ENCODE assay signal across 32 mouse cellular contexts in genomic region chr10:45123011-45123410, GRCm38 (mm10). TPM values are rescaled to one million over a fixed set of nuclear protein-coding genes. Genes with fewer than 3 reads are reported as not detected.
DNase-seq lines count a peak whose midpoint lies in the region; ATAC-seq and TF ChIP-seq lines count a peak whose summit lies in the region.
"Had no signal": no experiment of that assay in that cellular context is flagged by ENCODE, and none has a peak within 500 bp of the region (broad histone marks: within the 10 kb centered on the region; RNA-seq: fewer than 3 reads in every experiment).

No protein-coding gene starts in this region.

- TF ChIP-seq CTCF in heart, postnatal 0 days (IDR thresholded peaks at IDR 0.05; ENCODE audit: low read depth): no peak

- H3K36me3 ChIP-seq in heart, embryonic 12.5 days: peaks cover 69% of the 10 kb centered on the region
- H3K36me3 ChIP-seq in heart, postnatal 0 days (replicated peaks; ENCODE audit: control insufficient read depth, insufficient read depth, low read length): peaks cover 52% of the 10 kb centered on the region
- H3K36me3 ChIP-seq in embryonic facial prominence, embryonic 10.5 days (replicated peaks): peaks cover 99% of the 10 kb centered on the region

- no peak overlapping the region for H3K9ac ChIP-seq in heart, embryonic 12.5 days
- H3K9ac ChIP-seq in heart, postnatal 0 days (replicated peaks; ENCODE audit: low read depth, low read length): peak overlapping the region; percentile 37; the same call in 1 of the 2 replicates
- H3K9ac ChIP-seq: embryonic facial prominence, embryonic 15.5 days; forebrain, embryonic 12.5 days; forebrain, postnatal 0 days; hindbrain, embryonic 12.5 days; intestine, embryonic 15.5 days; liver, embryonic 14.5 days; midbrain, embryonic 15.5 days; neural tube, embryonic 15.5 days had no signal

- 0 out of 2 replicates have a peak, but pooled peaks have one; percentile 10 for TF ChIP-seq EP300 in heart, postnatal 0 days (IDR thresholded peaks at IDR 0.05; ENCODE audit: low read depth)

- intact Hi-C loops in heart, postnatal 25 days (cut with DNase I): no loop called here

- no peaks in the 10 kb centered on the region for H3K27me3 ChIP-seq in heart, embryonic 12.5 days (replicated peaks)
- no peaks in the 10 kb centered on the region for H3K27me3 ChIP-seq in heart, postnatal 0 days (ENCODE audit: control insufficient read depth, insufficient read depth, low read length)
- no peaks in the 10 kb centered on the region for H3K27me3 ChIP-seq in embryonic facial prominence, embryonic 10.5 days (replicated peaks; ENCODE audit: low read depth, poor library complexity, severe bottlenecking)
- H3K27me3 ChIP-seq: embryonic facial prominence, embryonic 15.5 days; forebrain, embryonic 12.5 days; hindbrain, embryonic 12.5 days; intestine, embryonic 15.5 days; midbrain, embryonic 15.5 days; neural tube, embryonic 15.5 days had no signal

- WGBS in heart, embryonic 12.5 days: 38% methylated on average over 6 of the region's 6 CpGs
- 25% methylated on average over 6 of the region's 6 CpGs for WGBS in heart, postnatal 0 days
- 78% methylated on average over 6 of the region's 6 CpGs for WGBS in embryonic facial prominence, embryonic 10.5 days

- H3K9me3 ChIP-seq in heart, embryonic 12.5 days (replicated peaks): no peaks in the 10 kb centered on the region
- no peaks in the 10 kb centered on the region for H3K9me3 ChIP-seq in heart, postnatal 0 days (replicated peaks; ENCODE audit: control insufficient read depth, low read length)
- H3K9me3 ChIP-seq in embryonic facial prominence, embryonic 10.5 days: no peaks in the 10 kb centered on the region
- H3K9me3 ChIP-seq: embryonic facial prominence, embryonic 15.5 days; forebrain, embryonic 12.5 days; hindbrain, embryonic 12.5 days; intestine, embryonic 15.5 days; midbrain, embryonic 10.5 days; midbrain, embryonic 15.5 days; neural tube, embryonic 15.5 days had no signal

- peaks cover 36% of the 10 kb centered on the region for H3K4me1 ChIP-seq in heart, embryonic 12.5 days (replicated peaks)
- H3K4me1 ChIP-seq in heart, postnatal 0 days (ENCODE audit: control insufficient read depth, insufficient read depth): peaks cover 17% of the 10 kb centered on the region
- no peaks in the 10 kb centered on the region for H3K4me1 ChIP-seq in embryonic facial prominence, embryonic 10.5 days
- H3K4me1 ChIP-seq: embryonic facial prominence, embryonic 15.5 days; forebrain, embryonic 12.5 days; hindbrain, embryonic 12.5 days; intestine, embryonic 15.5 days; midbrain, embryonic 10.5 days; midbrain, embryonic 15.5 days had no signal

- H3K4me2 ChIP-seq in heart, embryonic 12.5 days: no peak overlapping the region
- no peak overlapping the region for H3K4me2 ChIP-seq in heart, postnatal 0 days (ENCODE audit: low read depth, low read length)
- H3K4me2 ChIP-seq: embryonic facial prominence, embryonic 15.5 days; forebrain, embryonic 12.5 days; hindbrain, embryonic 12.5 days; intestine, embryonic 15.5 days; midbrain, embryonic 15.5 days; neural tube, embryonic 15.5 days had no signal

- DNase-seq in heart, adult 18-20 months: peak; percentile 49 to 62
- no peak for DNase-seq in heart, postnatal 25 days (ENCODE audit: low spot score)
- DNase-seq in heart, postnatal 0 days (ENCODE audit: low spot score): peak; percentile 69
- no peak for DNase-seq in adrenal gland, postnatal 10 days
- DNase-seq in spleen, postnatal 4 days (ENCODE audit: low spot score in 2 of 2): no peak
- DNase-seq in embryonic facial prominence, embryonic 10.5 days (ENCODE audit: low spot score): no peak
- DNase-seq: cerebellum, adult 18-20 months; cerebellum, postnatal 10 days; forebrain, postnatal 0 days; gastrocnemius, postnatal 10 days; kidney, adult 8-10 months; kidney, postnatal 4 days; layer of hippocampus, postnatal 36 days; liver; lung, adult 2 months; right cerebral cortex, postnatal 25 days; thymus, adult 18-20 months; thymus, postnatal 25 days had no signal

- ATAC-seq in heart, embryonic 12.5 days (ENCODE audit: insufficient number of reproducible peaks, low FRiP score): peak; percentile 47; the same call in 1 of the 2 replicates
- peak; percentile 81 for ATAC-seq in heart, postnatal 0 days (ENCODE audit: insufficient read depth, low read depth)
- ATAC-seq: forebrain, postnatal 0 days; hindbrain, postnatal 0 days; intestine, embryonic 15.5 days; midbrain, embryonic 15.5 days had no signal

- peak overlapping the region; percentile 96 for H3K27ac ChIP-seq in heart, embryonic 12.5 days (ENCODE audit: poor library complexity, severe bottlenecking)
- H3K27ac ChIP-seq in heart, postnatal 0 days (ENCODE audit: low read depth): peak overlapping the region; percentile 92
- no peak overlapping the region for H3K27ac ChIP-seq in embryonic facial prominence, embryonic 10.5 days (replicated peaks)
- H3K27ac ChIP-seq: embryonic facial prominence, embryonic 15.5 days; forebrain, embryonic 12.5 days; hindbrain, embryonic 12.5 days; hindbrain, postnatal 0 days; intestine, embryonic 15.5 days; kidney, postnatal 0 days; liver, embryonic 14.5 days; midbrain, embryonic 10.5 days; midbrain, embryonic 15.5 days; neural tube, embryonic 15.5 days; stomach, postnatal 0 days had no signal

- no peak overlapping the region for H3K4me3 ChIP-seq in heart, embryonic 12.5 days
- no peak overlapping the region for H3K4me3 ChIP-seq in heart, postnatal 0 days (ENCODE audit: low read depth, low read length)
- H3K4me3 ChIP-seq in embryonic facial prominence, embryonic 10.5 days: no peak overlapping the region
- H3K4me3 ChIP-seq: embryonic facial prominence, embryonic 15.5 days; forebrain, embryonic 12.5 days; hindbrain, embryonic 12.5 days; intestine, embryonic 15.5 days; midbrain, embryonic 10.5 days; midbrain, embryonic 15.5 days; neural tube, embryonic 15.5 days had no signal

RNA-seq across cellular contexts. Expression of gene Popdc3, which starts 54.9 kb away (rescaled TPM):
- 10 to 100 TPM; 32.8 to 35.7 TPM for total RNA-seq in heart, adult 18-20 months (2021)
- total RNA-seq in heart, postnatal 25 days (2021): 10 to 100 TPM; 25.3 to 26.7 TPM
- 22.9 and 24.9 TPM in 2 replicates for polyA plus RNA-seq in heart, embryonic 12.5 days (2016; fragmentation: Nextera tagmentation; extraction: Ambion mirVana)
- total RNA-seq in heart, postnatal 0 days (2014; rRNA removed; ENCODE audit: low replicate concordance): 69.2 and 71.9 TPM in 2 replicates
- 41.8 and 50.6 TPM in 2 replicates for polyA plus RNA-seq in heart, postnatal 0 days (2015; fragmentation: Nextera tagmentation; extraction: Ambion mirVana)
- 1 to 10 TPM; 1.5 to 4.6 TPM for total RNA-seq in adrenal gland, postnatal 10 days (2021)
- 0.36 and 0.63 TPM in 2 replicates for polyA plus RNA-seq in embryonic facial prominence, embryonic 10.5 days (2016; fragmentation: Nextera tagmentation; extraction: Ambion mirVana)
- total RNA-seq: granulocyte monocyte progenitor cell, adult 5-6 weeks; MEL had no signal

RNA-seq across cellular contexts. Expression of gene Prep, which starts 56.0 kb away (rescaled TPM):
- total RNA-seq in heart, adult 18-20 months (2021): 10 to 100 TPM; 12.3 to 12.5 TPM
- 10 to 100 TPM; 15.5 to 16.5 TPM for total RNA-seq in heart, postnatal 25 days (2021)
- 29.9 and 31.0 TPM in 2 replicates for polyA plus RNA-seq in heart, embryonic 12.5 days (2016; fragmentation: Nextera tagmentation; extraction: Ambion mirVana)
- total RNA-seq in heart, postnatal 0 days (2014; rRNA removed; ENCODE audit: low replicate concordance): 16.8 and 18.2 TPM in 2 replicates
- 15.1 and 16.9 TPM in 2 replicates for polyA plus RNA-seq in heart, postnatal 0 days (2015; fragmentation: Nextera tagmentation; extraction: Ambion mirVana)
- 10 to 100 TPM; 15.3 to 16.8 TPM for total RNA-seq in adrenal gland, postnatal 10 days (2021)
- 41.7 and 43.9 TPM in 2 replicates for polyA plus RNA-seq in embryonic facial prominence, embryonic 10.5 days (2016; fragmentation: Nextera tagmentation; extraction: Ambion mirVana)

Comparison
In these comparisons a context has a peak if more than half of its experiments do, and no peak if none do; other contexts are left out.
1. DNase-seq: peak in heart, adult 18-20 months (2 of 2) and heart, postnatal 0 days (single experiment); none in heart, postnatal 25 days (single experiment), adrenal gland, postnatal 10 days (single experiment), spleen, postnatal 4 days (0 of 2) and embryonic facial prominence, embryonic 10.5 days (single experiment).
2. RNA of gene Popdc3, which starts 54.9 kb away (total RNA-seq): 69.2 to 71.9 TPM in heart, postnatal 0 days, 32.8 to 35.7 TPM in heart, adult 18-20 months and 25.3 to 26.7 TPM in heart, postnatal 25 days; 1.5 to 4.6 TPM in adrenal gland, postnatal 10 days; every median in the first group is over 4 times any median in the second.